Mouse (Mus musculus): ENCODE measurements around the gene Anapc7.

Gene Anapc7

DNA sequence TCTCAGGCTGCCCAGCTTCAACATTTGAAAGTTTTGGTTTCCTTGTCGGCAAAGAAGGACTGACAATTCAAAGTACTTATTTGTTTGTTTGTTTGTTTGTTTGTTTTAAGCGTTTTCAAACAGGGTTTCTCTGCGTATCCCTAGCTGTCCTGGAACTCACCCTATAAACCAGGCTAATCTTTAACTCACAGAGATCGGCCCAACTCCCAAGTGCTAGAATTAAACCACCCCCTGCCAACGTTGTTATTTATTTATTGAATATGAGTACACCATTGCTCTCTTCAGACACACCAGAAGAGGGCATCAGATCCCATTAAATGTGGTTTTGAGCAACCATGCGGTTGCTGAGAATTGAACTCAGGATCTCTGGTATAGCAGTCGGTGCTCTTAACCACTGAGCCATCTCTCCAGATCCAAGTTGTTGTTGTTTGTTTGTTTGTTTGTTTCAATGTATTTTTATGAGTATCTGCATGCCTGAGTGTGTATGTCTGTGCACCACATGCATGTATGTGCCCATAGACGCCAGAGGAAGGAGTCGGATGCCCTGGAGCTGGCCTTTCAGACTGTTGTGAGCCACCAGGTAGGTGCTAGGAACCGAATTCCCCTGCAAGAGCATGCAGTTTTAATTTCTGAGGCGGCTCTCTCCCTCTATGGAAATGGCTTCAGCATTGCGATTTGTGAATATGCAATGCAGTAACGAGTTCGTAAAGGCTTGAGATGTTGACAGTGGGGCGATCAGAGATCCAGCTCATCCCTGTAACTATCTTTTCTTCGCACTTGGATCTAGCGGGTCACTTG lies at the start of gene Anapc7:
TSS of gene Anapc7 (plus strand) at position 423 of the 798 bp plus-strand sequence.
- DNase-seq (ENCODE audit: low read depth), result no peak

DNA sequence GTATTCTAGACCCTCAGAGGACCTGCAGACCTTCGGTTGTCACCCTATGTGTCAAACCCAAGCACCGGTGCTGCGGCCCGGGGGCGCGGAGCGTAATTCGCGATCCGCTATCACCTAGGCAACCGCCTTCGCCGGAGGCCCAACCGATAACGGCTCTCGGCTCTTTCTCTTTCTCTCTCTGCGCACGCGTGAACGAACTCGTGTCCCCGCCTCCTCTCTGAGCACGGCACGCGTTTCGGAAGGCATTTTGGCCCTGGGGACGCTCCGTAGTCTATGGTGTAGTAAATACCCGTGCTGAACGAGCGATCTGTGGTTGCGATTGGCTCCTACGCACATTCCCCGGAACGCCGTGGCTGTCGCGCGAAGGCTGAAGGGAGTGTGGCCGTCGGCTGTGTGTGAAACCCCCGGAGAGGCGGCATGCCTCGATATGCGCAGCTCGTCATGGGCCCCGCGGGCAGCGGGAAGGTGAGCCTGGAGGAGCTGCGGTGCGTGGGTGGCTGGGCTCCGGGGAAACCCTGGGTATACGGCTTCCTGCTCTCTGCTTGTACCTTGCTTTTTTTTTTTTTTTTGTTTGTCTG lies 49.2 kb upstream of the Anapc7 start, which contains the start of gene Fam216a:
TSS of gene Fam216a (minus strand) at position 173 of the 578 bp plus-strand sequence.
- DNase-seq (ENCODE audit: low read depth), result peak; percentile 100

DNA sequence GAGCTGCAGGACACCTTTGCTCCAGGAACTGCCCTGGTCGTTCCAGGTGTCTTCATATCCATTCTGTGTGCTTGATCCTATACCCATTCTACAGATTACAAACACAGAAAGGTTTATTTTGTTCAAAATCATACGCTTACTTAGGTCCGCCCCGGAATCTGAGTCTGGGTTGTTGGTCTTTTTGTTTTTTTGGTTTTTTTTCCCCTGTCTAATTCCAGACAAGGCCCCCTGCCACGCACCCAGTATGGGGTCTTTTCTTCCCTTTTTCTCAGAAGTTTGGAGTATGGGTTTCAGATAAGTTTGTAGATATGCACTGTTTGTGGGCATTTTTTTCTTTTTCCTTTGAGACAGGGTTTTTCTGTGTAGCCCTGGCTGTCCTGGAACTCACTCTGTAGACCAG lies 48.6 kb upstream of the Anapc7 start:
- DNase-seq (ENCODE audit: low read depth), result no peak

DNA sequence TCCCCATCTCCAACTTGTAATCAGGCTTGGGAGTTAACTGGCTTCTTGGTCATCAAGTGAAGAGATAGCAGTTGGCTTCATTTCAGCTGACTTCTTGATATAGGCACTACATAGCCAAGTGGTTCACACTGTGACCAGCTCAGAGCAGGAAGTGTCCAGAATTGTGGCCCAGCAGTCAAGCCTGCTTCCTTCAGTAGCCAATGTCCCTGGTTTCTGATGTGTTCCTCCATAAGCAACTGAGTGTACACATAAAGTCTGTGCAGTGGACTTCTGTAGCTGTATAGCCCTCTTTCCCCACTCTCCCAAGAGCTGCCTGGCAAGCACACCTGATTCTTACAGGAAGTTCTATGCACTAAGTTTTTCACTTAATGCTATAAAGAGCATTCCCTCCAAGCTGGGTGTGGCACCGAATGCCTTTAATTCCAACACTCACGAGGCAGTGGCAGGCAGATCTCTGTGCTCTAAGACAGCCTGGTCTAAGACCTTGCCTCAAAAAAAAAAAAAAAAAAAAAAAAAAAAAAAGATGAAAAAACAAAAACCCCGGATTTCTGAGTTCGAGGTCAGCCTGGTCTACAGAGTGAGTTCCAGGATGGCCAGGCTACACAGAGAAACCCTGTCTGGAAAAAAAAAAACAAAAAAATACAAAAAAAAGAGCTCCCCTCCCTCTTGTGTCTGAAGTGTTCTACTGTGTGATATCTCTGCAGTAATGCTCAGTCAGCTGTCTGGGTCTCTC lies 44.2 kb upstream of the Anapc7 start:
- DNase-seq (ENCODE audit: low read depth), result no peak

DNA sequence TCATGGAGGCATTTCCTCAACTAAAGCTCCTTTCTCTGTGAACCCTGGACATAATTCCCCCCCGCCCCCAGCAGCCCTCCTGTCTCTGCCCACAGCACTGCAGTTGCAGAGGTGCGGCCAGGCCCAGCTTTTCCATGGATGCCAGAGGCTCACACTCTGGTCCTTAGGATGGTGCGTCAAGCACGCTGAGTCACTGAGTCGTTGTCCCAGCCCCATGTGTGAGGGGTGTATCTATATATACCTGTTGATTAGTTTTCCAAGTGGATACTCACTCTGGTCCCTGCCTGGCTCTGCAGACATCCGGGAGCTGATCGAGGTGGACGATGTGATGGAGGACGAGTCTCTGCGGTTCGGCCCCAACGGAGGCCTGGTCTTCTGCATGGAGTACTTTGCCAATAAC lies 43.3 kb upstream of the Anapc7 start:
- no peak for DNase-seq (ENCODE audit: low read depth)

DNA sequence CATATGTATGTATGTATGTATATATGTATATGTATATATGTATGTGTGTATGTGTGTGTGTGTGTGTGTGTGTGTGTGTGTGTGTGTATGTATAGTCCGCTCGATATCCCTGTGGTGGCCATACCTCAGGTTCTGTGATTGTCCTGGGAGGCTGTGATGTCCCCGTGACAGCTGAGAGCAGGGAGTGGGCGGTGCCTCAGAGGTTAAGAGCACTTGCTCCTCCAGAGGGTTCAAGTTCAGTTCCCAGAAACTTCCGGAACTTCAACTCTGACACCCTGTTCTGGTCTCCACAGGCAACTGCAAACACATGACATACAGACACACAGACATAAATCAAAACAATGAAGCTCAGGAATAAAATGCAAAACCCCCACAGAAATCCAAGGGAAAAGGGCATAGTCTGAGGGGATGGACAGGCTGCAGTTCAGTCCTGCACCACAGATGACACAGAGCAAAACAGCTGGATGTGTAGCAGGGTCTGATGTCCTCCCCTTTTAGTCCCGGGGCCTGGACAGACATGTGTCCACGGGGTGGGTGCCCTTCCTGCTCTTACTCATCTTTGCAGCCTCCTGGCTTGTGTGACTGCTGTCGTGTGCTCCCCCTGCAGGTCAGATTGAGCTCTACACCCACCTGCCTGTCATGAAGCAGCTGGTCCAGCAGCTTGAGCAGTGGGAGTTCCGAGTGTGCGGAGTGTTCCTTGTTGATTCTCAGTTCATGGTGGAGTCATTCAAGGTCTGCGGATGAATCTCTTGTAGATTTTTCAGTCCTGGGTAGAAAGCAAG lies 41.9 kb upstream of the Anapc7 start:
- DNase-seq (ENCODE audit: low read depth), result peak; percentile 65

DNA sequence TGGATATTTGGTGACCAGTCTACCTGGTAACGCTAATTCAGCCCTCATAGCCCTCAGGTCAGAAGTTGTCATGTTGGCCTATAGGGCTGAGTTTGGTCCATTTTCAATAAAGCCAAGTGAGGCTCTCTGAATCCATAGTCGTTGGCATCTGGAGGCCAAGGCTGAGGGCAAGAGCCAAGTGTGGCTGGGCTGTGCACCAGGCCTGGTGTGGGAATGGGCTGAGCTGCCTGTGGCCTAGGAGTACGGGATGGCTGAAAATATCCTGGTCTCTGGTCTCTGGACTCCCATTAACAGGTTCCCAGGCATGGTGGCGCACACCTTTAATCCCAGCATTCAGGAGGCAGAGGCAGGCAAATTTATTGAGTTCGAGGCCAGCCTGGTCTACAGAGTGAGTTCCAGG lies 31.5 kb upstream of the Anapc7 start:
- no peak for DNase-seq (ENCODE audit: low read depth)

DNA sequence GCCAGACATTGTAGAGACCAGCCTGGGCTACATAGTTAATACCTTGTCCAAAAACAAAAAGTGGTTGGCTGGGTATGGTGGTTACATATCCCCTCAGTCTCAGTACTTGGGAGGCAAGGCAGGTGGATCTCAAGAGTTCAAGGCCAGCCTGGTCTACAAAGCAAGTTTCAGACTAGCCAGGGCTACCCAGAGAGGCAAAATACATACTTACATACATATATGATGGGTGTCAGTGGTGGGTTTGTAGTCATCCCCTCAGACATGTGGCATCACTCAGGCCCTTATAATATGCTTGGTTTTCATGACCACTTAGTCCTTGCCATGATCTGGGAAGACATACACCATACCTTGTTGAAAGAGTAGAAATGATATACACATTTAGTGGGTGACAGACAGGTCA lies 30.8 kb upstream of the Anapc7 start:
- no peak for DNase-seq (ENCODE audit: low read depth)

DNA sequence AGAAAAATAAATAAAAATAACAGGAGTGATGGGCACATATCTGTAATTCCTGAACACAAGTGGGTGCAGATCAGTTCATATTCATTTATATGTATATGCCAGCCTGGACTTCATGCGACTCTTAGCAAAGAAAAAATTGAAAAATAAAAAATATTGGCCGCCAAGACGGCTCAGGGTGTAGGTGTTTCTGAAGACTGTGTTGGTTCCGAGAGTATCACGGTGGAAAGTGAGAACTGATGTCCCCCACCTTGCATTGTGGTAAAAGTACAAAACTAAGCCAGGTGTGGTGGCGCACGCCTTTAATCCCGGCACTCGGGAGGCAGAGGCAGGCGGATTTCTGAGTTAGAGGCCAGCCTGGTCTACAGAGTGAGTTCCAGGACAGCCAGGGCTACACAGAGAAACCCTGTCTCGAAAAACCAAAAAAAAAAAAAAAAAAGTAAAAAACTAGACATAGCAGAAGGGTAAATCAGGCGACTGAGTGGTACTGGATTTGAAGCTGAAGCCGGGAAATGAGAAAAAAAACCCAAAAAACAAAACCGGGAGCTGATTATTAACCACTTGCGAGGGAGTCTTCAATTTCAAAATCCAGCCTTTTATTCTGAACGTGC lies 30.2 kb upstream of the Anapc7 start:
- DNase-seq (ENCODE audit: low read depth), result no peak

DNA sequence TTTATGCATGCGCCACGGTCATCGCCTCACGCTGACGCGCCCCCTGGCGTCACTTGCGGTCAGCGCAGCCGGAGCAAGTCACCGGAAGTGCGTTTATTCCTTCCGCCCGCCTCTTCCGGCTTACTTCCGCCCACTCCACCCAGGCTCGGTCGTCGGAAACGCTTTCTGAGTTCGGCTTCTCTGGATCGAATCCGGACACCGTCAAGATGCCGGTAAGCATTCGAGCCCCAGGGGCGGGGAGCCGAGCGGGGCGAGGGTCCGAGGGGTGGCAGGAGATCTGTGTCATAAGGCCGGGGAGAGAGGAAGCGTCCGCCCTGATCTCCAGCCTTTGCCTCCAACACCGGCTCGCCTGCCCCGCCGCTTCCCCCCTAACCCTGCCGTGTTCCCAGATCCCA lies 29.7 kb upstream of the Anapc7 start, which contains the start of gene Arpc3:
TSS of gene Arpc3 (plus strand) at position 93 of the 395 bp plus-strand sequence.
- peak; percentile 81 for DNase-seq (ENCODE audit: low read depth)

DNA sequence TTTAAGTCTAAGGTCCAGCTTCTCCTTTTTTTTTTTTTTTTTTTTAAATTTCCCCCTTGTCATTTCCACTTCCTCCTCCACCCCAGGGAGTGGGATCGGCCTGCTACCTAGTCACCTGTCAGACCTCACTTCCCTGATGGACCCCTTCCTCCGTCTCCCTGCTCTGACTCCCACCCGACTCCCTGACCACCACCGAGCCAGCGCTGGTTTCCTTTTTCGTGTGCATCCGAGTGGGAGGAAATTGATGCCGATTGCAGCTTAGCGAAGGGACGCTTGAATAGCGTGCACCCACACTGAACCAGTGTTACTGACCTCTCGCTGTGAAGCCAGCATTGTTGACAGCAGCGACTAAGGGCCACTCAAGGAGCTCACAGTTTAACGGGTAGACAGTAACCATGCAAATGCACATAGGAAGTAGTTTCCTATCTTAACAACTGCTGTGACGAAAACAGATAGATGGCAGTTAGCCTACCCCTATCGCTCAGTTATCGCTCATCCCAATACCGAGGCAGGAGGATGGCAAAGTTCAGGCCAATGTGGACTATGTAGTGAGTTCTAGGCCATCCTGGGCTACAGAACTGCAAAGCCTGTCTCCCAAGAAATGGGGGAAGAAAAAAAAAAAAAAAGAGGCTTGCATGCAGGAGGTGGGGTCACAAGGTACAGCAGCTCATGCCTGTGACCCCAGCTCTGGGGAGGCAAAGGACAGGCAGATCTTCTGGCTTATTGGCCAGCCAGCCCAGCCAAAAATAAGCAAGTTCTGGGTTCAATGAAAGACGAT lies 29.1 kb upstream of the Anapc7 start:
- DNase-seq (ENCODE audit: low read depth), result no peak

DNA sequence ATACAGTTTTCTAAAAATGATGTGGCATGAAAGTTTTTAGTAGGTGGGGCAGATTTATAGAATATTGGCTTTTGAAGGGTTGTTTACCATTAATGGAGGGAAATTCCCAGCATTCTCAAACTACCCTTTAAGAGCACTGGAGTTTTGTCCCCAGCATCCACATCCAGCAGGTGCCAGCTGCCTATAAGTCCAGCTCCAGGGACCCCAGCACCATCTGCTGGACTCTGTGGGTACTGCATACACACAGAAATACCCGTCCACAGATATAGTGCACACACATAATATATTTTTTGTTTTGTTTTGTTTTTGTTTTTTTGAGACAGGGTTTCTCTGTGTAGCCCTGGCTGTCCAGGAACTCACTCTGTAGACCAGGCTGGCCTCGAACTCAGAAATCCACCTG lies 27.6 kb upstream of the Anapc7 start:
- DNase-seq (ENCODE audit: low read depth), result peak; percentile 73

DNA sequence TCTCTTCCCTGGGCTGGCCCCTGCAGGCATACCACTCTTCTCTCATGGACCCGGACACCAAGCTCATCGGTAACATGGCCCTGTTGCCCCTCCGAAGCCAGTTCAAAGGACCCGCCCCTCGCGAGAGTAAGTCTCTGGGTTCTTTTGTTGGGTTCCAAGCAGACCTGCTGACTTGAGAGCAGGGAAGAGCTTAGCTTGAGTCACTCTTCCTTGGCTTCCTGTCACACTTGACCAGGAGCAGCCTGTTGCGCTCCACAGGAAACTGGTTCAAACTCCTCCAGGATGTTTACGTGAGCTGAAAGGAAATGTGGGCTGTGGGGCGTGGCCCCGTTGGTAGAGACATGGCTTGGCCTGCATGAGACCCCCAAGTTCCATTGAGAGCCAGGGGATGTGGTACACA lies 24.7 kb upstream of the Anapc7 start:
- no peak for DNase-seq (ENCODE audit: low read depth)

DNA sequence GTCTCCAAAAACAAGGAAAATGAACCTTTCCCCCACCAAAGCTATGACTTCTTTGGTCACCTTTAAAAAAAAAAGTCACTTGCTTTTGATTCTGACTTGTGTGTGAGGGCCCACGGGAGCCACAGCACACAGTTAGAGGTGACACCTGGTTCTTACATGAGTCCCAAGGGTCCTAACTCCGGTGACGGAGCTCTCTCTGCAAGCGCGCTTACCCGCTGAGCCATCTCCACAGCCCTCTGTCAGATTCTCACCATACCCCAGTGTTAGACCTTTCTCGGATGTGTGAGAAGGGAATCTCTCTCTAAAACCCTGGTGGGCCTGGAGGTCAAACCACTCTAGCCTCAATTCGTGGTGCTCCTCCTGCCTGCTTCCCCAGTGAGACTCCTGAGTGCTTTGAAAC lies 24.0 kb upstream of the Anapc7 start:
- DNase-seq (ENCODE audit: low read depth), result no peak

DNA sequence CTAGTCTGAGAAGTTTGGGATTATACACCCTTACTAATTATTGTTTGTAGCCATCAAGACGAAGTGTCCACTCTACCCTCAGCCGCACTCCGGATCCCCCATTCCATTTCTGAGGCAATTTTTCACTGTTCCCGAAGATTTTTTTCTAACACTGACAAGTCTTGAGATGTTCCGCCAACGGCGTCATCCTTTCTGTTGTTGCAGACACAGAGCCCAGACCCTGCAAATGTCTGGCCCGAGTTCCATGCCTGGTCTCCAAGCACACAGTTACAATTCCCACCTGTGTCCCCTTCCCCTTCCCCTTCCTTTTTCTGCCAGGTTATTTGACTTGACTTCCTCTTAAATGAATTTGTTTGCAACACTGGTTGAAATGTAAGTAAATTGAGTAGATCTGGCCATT lies 21.6 kb upstream of the Anapc7 start:
- no peak for DNase-seq (ENCODE audit: low read depth)

DNA sequence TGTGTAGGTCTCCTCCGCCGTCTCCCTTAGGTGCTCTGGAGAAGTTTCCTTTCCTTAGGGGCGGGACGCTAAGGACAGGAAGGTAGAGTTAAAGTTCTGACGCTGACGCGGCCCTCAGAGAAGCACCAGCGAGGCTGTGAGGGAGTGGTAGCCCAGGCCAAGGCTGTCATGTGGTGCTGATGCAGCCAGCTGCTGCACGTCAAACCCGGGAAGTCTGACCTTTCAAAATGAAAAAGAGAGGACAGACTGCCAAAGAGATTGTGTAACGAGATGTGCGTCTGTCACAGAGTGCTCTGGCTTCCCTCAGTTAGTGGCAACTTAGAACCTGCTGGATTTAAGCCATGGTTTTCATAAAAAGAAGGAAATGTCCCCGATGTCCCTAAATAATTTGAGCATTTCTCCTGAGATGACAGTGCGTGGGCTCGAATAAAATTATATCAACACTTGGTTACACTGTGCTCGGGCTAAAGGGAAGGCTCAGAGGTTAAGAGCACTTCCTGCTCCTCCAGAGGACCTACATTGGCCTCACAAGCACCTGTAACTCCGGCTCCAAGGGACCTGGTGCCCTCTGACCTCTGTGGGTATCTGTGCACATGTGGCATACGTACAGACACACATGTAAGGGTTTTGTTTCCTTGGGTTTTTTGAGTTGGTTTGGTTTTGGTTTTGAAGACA lies 20.7 kb upstream of the Anapc7 start:
- DNase-seq (ENCODE audit: low read depth), result no peak

DNA sequence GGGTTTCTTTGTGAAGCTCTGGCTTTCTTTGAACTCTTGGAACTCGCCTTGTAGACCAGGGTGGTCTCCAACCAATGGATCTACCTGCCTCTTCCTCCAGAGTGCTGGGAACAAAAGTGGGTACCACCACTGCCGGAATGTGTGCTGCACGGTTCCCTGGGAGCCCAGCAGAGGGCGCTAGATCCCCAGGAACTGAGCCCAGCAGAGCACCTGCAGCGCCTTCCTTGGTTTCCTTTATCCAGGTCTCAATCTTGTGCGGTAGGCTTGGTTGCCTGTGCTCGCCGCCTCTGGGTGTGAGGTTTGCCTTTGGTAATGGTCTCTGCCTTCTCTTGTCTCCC lies 20.2 kb upstream of the Anapc7 start:
- no peak for DNase-seq (ENCODE audit: low read depth)

DNA sequence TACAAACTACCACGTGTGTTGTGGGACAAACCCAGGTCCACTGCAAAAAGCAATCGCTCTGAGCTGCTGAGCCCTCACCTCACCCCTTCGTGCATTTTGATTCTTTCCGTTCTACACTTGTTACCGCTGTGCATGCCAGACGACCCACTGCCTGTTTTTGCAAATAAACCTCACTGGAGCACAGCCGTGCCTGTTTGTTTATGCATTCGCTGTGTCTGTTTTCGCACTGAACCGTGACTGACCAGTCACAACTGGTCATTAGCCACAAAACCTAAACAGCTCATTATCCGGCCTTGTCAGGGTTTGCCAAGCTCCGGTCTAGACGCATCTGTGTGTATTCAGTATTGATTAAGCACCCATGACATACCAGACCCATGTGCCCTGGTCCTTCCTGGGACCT lies 19.3 kb upstream of the Anapc7 start:
- DNase-seq (ENCODE audit: low read depth), result no peak

DNA sequence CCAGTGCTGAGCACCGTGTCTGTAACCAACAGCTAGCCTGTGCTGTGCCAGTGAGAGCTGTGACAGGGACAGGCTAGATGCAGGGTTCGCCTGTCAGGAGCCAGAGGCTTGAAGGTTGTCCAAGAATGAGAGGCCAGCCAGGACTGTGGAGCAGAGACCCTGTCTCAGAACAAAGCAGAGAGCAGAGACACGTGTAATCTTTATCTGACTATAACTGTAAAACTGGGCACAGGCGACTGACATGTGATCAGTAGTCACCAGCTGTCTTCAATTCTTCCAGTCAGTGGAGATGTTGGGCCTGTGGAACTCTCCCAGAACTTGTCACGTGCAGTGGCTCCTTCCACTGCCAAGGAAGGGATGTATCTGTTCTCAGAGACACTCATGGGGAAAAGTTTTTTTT lies 18.7 kb upstream of the Anapc7 start:
- no peak for DNase-seq (ENCODE audit: low read depth)

DNA sequence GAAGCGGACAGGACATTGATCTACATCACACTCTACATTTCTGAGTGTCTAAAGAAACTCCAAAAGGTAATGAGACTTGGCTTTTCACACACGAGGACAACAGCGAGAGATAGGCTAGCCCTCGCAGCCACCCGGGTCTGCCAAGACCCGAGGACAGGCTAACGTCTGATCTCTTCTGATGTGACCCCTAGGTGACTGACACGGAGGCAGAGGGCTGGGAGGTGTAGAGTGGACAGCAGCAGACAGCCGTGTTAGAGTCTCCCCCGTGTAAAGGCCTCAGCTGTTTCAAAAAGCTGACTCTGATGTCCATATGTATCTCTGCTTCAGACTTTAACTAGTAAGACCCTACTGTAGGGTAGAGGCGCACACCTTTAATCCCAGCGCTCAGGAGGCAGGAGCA lies 18.1 kb upstream of the Anapc7 start:
- DNase-seq (ENCODE audit: low read depth), result no peak

DNA sequence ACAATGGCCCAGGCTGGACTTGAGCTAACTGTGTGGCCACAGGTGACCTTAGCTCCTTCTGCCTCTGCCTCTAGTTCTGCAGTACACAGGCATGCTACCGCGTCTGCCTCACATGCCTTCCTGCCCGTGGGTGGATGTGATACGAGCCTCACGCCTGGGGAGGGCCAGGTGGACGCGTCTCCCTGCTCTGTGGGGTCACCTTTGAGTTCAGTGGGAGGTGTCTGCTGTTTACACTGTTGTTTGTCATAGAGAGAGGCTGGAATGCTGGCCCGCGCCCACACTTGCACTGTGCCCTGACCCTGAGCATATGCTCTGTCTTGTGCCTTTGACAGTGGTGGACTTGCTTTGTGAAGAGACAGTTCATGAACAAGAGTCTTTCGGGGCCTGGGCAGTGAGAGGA lies 16.0 kb upstream of the Anapc7 start:
- no peak for DNase-seq (ENCODE audit: low read depth)
